Mouse (Mus musculus) liver, embryonic 11.5 days (tissue): ENCODE data around the gene Magea4. TPM values are rescaled to one million over a fixed set of nuclear protein-coding genes. Genes with fewer than 3 reads are reported as not detected.

Source experiments
- ATAC-seq: fragments of 200-750 bp; cut with Nextera tagmentation; replicated peaks from 2 replicates; pipeline ENCODE4 v1.8.0; 2017; ENCODE audit warnings: moderate number of reproducible peaks, mild to moderate bottlenecking, moderate TSS enrichment, moderate library complexity; ENCODE audit not compliant: low FRiP score
- DNase-seq: peaks from one replicate; pipeline ENCODE4 v3.0.0-alpha.2; 2017; ENCODE audit warnings: low spot score
- H3K27ac ChIP-seq: fragments of 300-500 bp; sonication (generic); 2 replicates; pipeline ENCODE4 v1.5.1; 2014; ENCODE audit warnings: mild to moderate bottlenecking, low read depth, low read length, control low read depth
- H3K27me3 ChIP-seq: fragments of 300-500 bp; sonication (generic); replicated peaks from 2 replicates; pipeline ENCODE4 v1.6.1; 2014; ENCODE audit warnings: low read length, mixed read lengths; ENCODE audit not compliant: control insufficient read depth, insufficient read depth
- H3K36me3 ChIP-seq: fragments of 300-500 bp; sonication (generic); 2 replicates; pipeline ENCODE4 v1.6.1; 2014; ENCODE audit warnings: mild to moderate bottlenecking, low read length, moderate library complexity, mixed read lengths; ENCODE audit not compliant: control insufficient read depth, insufficient read depth
- H3K4me1 ChIP-seq: fragments of 300-500 bp; sonication (generic); replicated peaks from 2 replicates; pipeline ENCODE4 v1.6.1; 2014; ENCODE audit warnings: low read length, mixed read lengths; ENCODE audit not compliant: control insufficient read depth, insufficient read depth
- H3K4me2 ChIP-seq: fragments of 300-500 bp; sonication (generic); 2 replicates; pipeline ENCODE4 v1.6.1; 2014; ENCODE audit warnings: mild to moderate bottlenecking, control low read depth, moderate library complexity
- H3K4me3 ChIP-seq: fragments of 300-500 bp; sonication (generic); 2 replicates; pipeline ENCODE4 v1.5.1; 2014; ENCODE audit warnings: low read depth, low read length, control low read depth
- H3K9ac ChIP-seq: fragments of 300-500 bp; sonication (generic); 2 replicates; pipeline ENCODE4 v1.6.1; 2014; ENCODE audit warnings: low read depth, low read length, control low read depth
- H3K9me3 ChIP-seq: fragments of 300-500 bp; sonication (generic); 2 replicates; pipeline ENCODE4 v1.6.1; 2016; ENCODE audit warnings: low read length, inconsistent platforms, mixed read lengths; ENCODE audit not compliant: control insufficient read depth
- WGBS: fragments of 180-500 bp; shearing (Covaris S2); extraction: QIAGEN DNeasy Blood & Tissue Kit; methylation state at CpG from one replicate; pipeline ENCODE4 v1.1.7; 2014; 5-methylcytosine and 5-hydroxymethylcytosine counted together
- microRNA counts: library from miRNA; unstranded; fragments of <30 nt; microRNA quantifications from one replicate; lab custom pipeline; 2015
- microRNA-seq: library from miRNA; unstranded; fragments of <30 nt; microRNA quantifications from one replicate; pipeline ENCODE4, GENCODE M21; 2017; ENCODE audit warnings: borderline number of aligned reads
- polyA plus RNA-seq: library from polyadenylated mRNA; unstranded; fragments of >200 nt; fragmentation: Nextera tagmentation; extraction: Ambion mirVana; gene quantifications from 2 replicates; pipeline ENCODE4 v1.2.1, GENCODE M21; 2014

Magea4 gene
- polyA plus RNA-seq, result not detected in 2 replicates

GRCm38 (mm10) chrX:72221717-72222116 is at the start of gene Magea4:
TSS of gene Magea4 (plus strand) at chrX:72222017.
- Histone ChIP-seq H3K4me3 (no peak within 1 kb of the TSS), H3K27me3 (no peaks in the 10 kb centered on the region), H3K27ac (no peak within 1 kb of the TSS), H3K9ac (no peak within 1 kb of the TSS), H3K36me3 (no peaks in the 10 kb centered on the region), H3K9me3 (no peaks in the 10 kb centered on the region), H3K4me2 (no peak within 1 kb of the TSS), H3K4me1 (no peaks in the 10 kb centered on the region)
- 76% methylated on average over 2 of the region's 2 CpGs for WGBS
- ATAC-seq (no peak), DNase-seq (no peak)

DNA sequence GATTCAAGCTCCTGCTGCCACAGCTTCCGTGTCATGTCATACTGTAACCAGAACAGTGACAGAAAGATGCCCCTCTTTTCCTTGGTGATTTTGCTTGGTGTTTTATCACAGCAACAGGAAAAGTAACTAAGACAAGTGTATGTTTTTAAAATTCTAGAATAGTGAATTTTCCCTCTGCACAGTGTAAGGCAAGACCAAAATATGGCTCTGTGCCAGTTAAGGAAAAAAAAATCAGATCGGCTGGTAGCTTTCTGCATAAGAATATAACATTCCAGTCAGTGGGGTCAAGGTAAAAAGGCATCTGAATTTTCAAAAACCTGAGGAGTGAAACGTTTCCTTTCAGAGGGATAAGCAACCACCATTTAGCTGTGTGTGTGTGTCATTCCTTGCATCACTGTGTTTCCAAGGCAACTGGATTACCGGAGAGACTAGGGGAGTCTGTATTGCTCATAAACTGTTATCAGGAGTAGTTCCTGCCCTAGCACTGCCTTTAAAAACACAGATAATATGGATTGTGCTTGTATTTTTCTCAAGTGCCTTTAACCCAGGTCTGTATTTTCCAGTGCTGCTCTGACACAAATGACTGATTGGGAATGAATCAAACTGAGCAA is 18.8 kb upstream of the Magea4 start:
- Histone ChIP-seq H3K4me3 (no peak overlapping the region), H3K27ac (no peak overlapping the region), H3K27me3 (no peaks in the 10 kb centered on the region), H3K9ac (no peak overlapping the region), H3K9me3 (no peaks in the 10 kb centered on the region), H3K36me3 (no peaks in the 10 kb centered on the region), H3K4me2 (no peak overlapping the region), H3K4me1 (no peaks in the 10 kb centered on the region)
- no peak for DNase-seq
- no peak for ATAC-seq
- 58% methylated on average over 4 of the region's 4 CpGs for WGBS

DNA sequence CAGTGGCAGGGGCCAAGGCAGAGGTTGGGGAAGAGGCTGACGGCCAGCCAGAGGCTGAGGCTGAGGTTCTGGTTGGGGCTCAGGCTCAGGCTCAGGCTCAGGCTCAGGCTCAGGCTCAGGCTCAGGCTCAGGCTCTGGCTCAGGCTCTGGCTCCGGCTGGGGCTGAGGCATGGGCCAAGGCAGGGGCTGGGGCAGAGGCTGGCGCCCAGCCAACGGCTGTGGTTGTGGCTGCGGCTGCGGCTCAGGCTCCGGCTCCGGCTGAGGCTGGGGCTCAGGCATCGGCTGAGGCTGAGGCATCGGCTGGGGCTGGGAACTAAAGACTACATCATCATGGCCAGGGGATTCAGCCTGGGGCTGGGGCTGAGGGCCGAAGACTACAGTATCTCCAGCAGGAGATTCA is 48.8 kb downstream of the Magea4 start:
- Histone ChIP-seq H3K27ac (no peak overlapping the region), H3K27me3 (no peaks in the 10 kb centered on the region), H3K9ac (no peak overlapping the region), H3K9me3 (no peaks in the 10 kb centered on the region), H3K4me3 (no peak overlapping the region), H3K4me2 (no peak overlapping the region), H3K36me3 (no peaks in the 10 kb centered on the region), H3K4me1 (no peaks in the 10 kb centered on the region)
- no peak for ATAC-seq
- DNase-seq, result no peak
- 91% methylated on average over 11 of the region's 11 CpGs for WGBS

MicroRNAs encoded within 50 kb of the gene (microRNA counts, 519-probe panel; counts per million panel counts)
- not detected for microRNA mmu-miR-224 (lab: Ali Mortazavi, UCI)
- not detected for microRNA mmu-miR-452 (lab: Ali Mortazavi, UCI)

Small RNAs within 50 kb of the gene (microRNA-seq; reads per million reads assigned to microRNA genes)
- gene Mir224 (607 reads per million, percentile 68 among the genes with 10 or more reads in this experiment), gene Mir452 (88.0 reads per million, percentile 47 among the genes with 10 or more reads in this experiment)

Other genes with a start within 250 kb of the Magea4 start
- gene Fate1, start 249.0 kb upstream of the Magea4 start, polyA plus RNA-seq, result not detected in 2 replicates
- gene Cnga2, start 230.2 kb upstream of the Magea4 start, polyA plus RNA-seq, result 0.12 TPM in 1 of 2 replicates, not detected in the other
- gene Gabre, start 52.8 kb downstream of the Magea4 start, polyA plus RNA-seq, result 0.39 and 1.7 TPM in 2 replicates
- not detected in 2 replicates for gene Magea10, start 164.8 kb downstream of the Magea4 start, polyA plus RNA-seq